Mouse (Mus musculus): ENCODE data around the gene Gm9833.

DNA sequence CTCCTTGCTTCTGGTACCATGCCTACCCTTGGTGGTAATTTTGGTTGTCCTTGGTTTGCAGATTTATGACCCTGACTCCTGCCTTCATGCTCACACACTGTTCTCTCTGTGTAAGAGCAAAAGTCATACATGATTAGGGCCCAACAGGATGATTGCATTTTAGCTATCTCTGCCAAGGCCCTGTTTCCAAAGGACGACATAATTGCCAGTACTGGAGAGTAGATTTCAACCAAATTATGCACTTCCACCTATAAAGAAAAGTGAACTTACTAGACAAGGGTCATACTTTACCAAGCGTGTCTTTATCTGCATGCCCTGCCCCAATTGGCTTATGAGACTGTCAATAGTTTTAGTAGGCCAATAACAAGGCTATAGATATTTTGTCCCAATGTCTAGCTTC, 9.8 kb upstream of the Gm9833 start:
- TF ChIP-seq CTCF (conservative IDR thresholded peaks at IDR 0.05 in 1 of 2, IDR thresholded peaks at IDR 0.05 in 1 of 2; ENCODE audit: low read depth in 2 of 2, low read length in 2 of 2) (no peak), POLR2AphosphoS2 (IDR thresholded peaks at IDR 0.05; ENCODE audit: low read depth, low read length) (no peak)

All from CH12.LX (cell line).